Mouse (Mus musculus) lung, adult 18-20 months (tissue): ENCODE results near the gene Snip1.
A peak's percentile ranks its signal among the peaks of the same experiment; 100 is the strongest.

Experiments used
- DNase-seq, 2 experiments: peaks; one replicate each; pipeline ENCODE4 v3.0.0; 2022; ENCODE audit warnings: mixed read lengths in 2 of 2

Gene Snip1

GRCm38 (mm10) chr4:125066490-125067370 lies at the start of gene Snip1:
Gene Snip1 (plus strand): TSS chr4:125066672.
- peak; percentile 95 to 96 for DNase-seq

GRCm38 (mm10) chr4:125017431-125017830 lies 49.0 kb upstream of the Snip1 start:
- peak; percentile 78 to 79 for DNase-seq

GRCm38 (mm10) chr4:125020780-125021538 lies 45.5 kb upstream of the Snip1 start:
- DNase-seq, result no peak

GRCm38 (mm10) chr4:125029891-125030614 lies 36.4 kb upstream of the Snip1 start:
- DNase-seq, result peak; percentile 94 to 96

- DNase-seq, result peak; percentile 22 to 56
Measured at GRCm38 (mm10) chr4:125034341-125034740, 32.1 kb upstream of the Snip1 start.

- DNase-seq, result no peak
Measured at GRCm38 (mm10) chr4:125044454-125044853, 22.0 kb upstream of the Snip1 start.

- DNase-seq, result no peak
Measured at GRCm38 (mm10) chr4:125055385-125055784, 11.1 kb upstream of the Snip1 start.

GRCm38 (mm10) chr4:125056476-125056875 lies 10.0 kb upstream of the Snip1 start:
- no peak for DNase-seq

- DNase-seq, result no peak
Measured at GRCm38 (mm10) chr4:125057273-125057672, 9.2 kb upstream of the Snip1 start.

GRCm38 (mm10) chr4:125058033-125058432 lies 8.4 kb upstream of the Snip1 start:
- DNase-seq, result peak; percentile 22 to 34

- DNase-seq, result peak; percentile 54 to 65
Measured at GRCm38 (mm10) chr4:125059025-125059424, 7.4 kb upstream of the Snip1 start.

GRCm38 (mm10) chr4:125063829-125064228 lies 2.6 kb upstream of the Snip1 start:
- no peak for DNase-seq

GRCm38 (mm10) chr4:125065517-125066307 lies 760 bp upstream of the Snip1 start, which contains the start of gene Dnali1:
Gene Dnali1 (minus strand): TSS chr4:125065703.
- DNase-seq, result peak; percentile 71 to 79

- DNase-seq, result no peak
Measured at GRCm38 (mm10) chr4:125077700-125078099, 11.2 kb downstream of the Snip1 start.

GRCm38 (mm10) chr4:125078698-125079097 lies 12.2 kb downstream of the Snip1 start:
- DNase-seq, result no peak

- peak; percentile 87 to 88 for DNase-seq
Measured at GRCm38 (mm10) chr4:125084403-125085345, 18.2 kb downstream of the Snip1 start, which contains the start of gene Meaf6. Gene Meaf6 (plus strand): TSS chr4:125085134.

- peak in 1 of 2 experiments; percentile 75 for DNase-seq
Measured at GRCm38 (mm10) chr4:125085346-125085841, 18.9 kb downstream of the Snip1 start.

- DNase-seq, result no peak
Measured at GRCm38 (mm10) chr4:125093031-125093430, 26.6 kb downstream of the Snip1 start.

- no peak for DNase-seq
Measured at GRCm38 (mm10) chr4:125096066-125096465, 29.6 kb downstream of the Snip1 start.

- DNase-seq, result no peak
Measured at GRCm38 (mm10) chr4:125097412-125097811, 30.9 kb downstream of the Snip1 start.

- peak; percentile 73 to 77 for DNase-seq
Measured at GRCm38 (mm10) chr4:125099458-125099857, 33.0 kb downstream of the Snip1 start.
